ENCODE assay signal across 18 mouse cellular contexts in genomic region chr2:149998373-149999108, GRCm38 (mm10).
DNase-seq lines count a peak whose midpoint lies in the region; ATAC-seq and TF ChIP-seq lines count a peak whose summit lies in the region.
"Had no signal": no experiment of that assay in that cellular context is flagged by ENCODE, and none has a peak within 500 bp of the region (broad histone marks: within the 10 kb centered on the region; RNA-seq: fewer than 3 reads in every experiment).

No protein-coding gene starts in this region.

- 76% methylated on average over 4 of the region's 4 CpGs for WGBS in forebrain, embryonic 10.5 days
- WGBS in forebrain, postnatal 0 days = 58% methylated on average over 4 of the region's 4 CpGs
- 79% methylated on average over 4 of the region's 4 CpGs for WGBS in kidney, postnatal 0 days
- WGBS in limb, embryonic 12.5 days = 49% methylated on average over 4 of the region's 4 CpGs

- ATAC-seq in forebrain, postnatal 0 days = no peak
- ATAC-seq in kidney, postnatal 0 days (replicated peaks; ENCODE audit: low FRiP score, low read depth) = no peak
- ATAC-seq in limb, embryonic 12.5 days (ENCODE audit: insufficient number of reproducible peaks, insufficient read depth, low FRiP score, low TSS enrichment, low read depth) = peak; percentile 69
- ATAC-seq in erythroid progenitor cell, adult 5-6 weeks (replicated peaks; ENCODE audit: low FRiP score, poor library complexity, severe bottlenecking) = no peak

- H3K9me3 ChIP-seq in forebrain, embryonic 10.5 days = no peaks in the 10 kb centered on the region
- no peaks in the 10 kb centered on the region for H3K9me3 ChIP-seq in forebrain, postnatal 0 days (ENCODE audit: low read length)
- H3K9me3 ChIP-seq in kidney, postnatal 0 days (replicated peaks; ENCODE audit: low read length) = no peaks in the 10 kb centered on the region
- H3K9me3 ChIP-seq in limb, embryonic 12.5 days = no peaks in the 10 kb centered on the region
- H3K9me3 ChIP-seq: embryonic facial prominence, embryonic 15.5 days; heart, embryonic 15.5 days; hindbrain, embryonic 10.5 days had no signal

- DNase-seq in forebrain, embryonic 10.5 days (ENCODE audit: extremely low spot score, low spot score) = no peak
- no peak for DNase-seq in forebrain, postnatal 0 days
- no peak for DNase-seq in kidney, postnatal 0 days (ENCODE audit: low spot score)
- no peak for DNase-seq in kidney, postnatal 4 days
- peak; percentile 45 for DNase-seq in Muller cell, postnatal 12 days (ENCODE audit: inconsistent ontology term)
- no peak for DNase-seq in ovary, postnatal 14 days (ENCODE audit: low spot score)
- DNase-seq: adrenal gland, postnatal 10 days; kidney, adult 11 months; liver; midbrain, embryonic 14.5 days; thymus, postnatal 4 days had no signal

- H3K4me2 ChIP-seq in forebrain, postnatal 0 days (ENCODE audit: low read depth) = no peak overlapping the region
- no peak overlapping the region for H3K4me2 ChIP-seq in kidney, postnatal 0 days (ENCODE audit: low read length)
- H3K4me2 ChIP-seq in limb, embryonic 12.5 days = peak overlapping the region; percentile 15; the same call in 1 of the 2 replicates
- H3K4me2 ChIP-seq: embryonic facial prominence, embryonic 15.5 days; heart, embryonic 15.5 days had no signal

- TF ChIP-seq CTCF in forebrain, postnatal 0 days (IDR thresholded peaks at IDR 0.05; ENCODE audit: low read depth) = no peak; the same call in 1 of the 2 replicates
- TF ChIP-seq CTCF in kidney, postnatal 0 days (IDR thresholded peaks at IDR 0.05; ENCODE audit: low read depth) = 0 out of 2 replicates have a peak, but pooled peaks have one; percentile 19

- H3K4me1 ChIP-seq in forebrain, embryonic 10.5 days = peaks cover 14% of the 10 kb centered on the region
- H3K4me1 ChIP-seq in forebrain, postnatal 0 days (ENCODE audit: insufficient read depth) = no peaks in the 10 kb centered on the region
- no peaks in the 10 kb centered on the region for H3K4me1 ChIP-seq in kidney, postnatal 0 days (replicated peaks; ENCODE audit: insufficient read depth, low read length)
- H3K4me1 ChIP-seq in limb, embryonic 12.5 days (replicated peaks) = peaks cover 27% of the 10 kb centered on the region
- H3K4me1 ChIP-seq: heart, embryonic 15.5 days; hindbrain, embryonic 10.5 days had no signal

- H3K27ac ChIP-seq in forebrain, embryonic 10.5 days = 0 out of 2 replicates have a peak overlapping the region, but pooled peaks have one; percentile 5
- H3K27ac ChIP-seq in forebrain, postnatal 0 days (ENCODE audit: low read depth, low read length) = no peak overlapping the region
- H3K27ac ChIP-seq in kidney, postnatal 0 days = no peak overlapping the region
- peak overlapping the region; percentile 89 for H3K27ac ChIP-seq in limb, embryonic 12.5 days
- H3K27ac ChIP-seq: embryonic facial prominence, embryonic 15.5 days; heart, embryonic 15.5 days; hindbrain, embryonic 10.5 days; macrophage had no signal

- no peaks in the 10 kb centered on the region for H3K27me3 ChIP-seq in forebrain, embryonic 10.5 days (ENCODE audit: poor library complexity, severe bottlenecking)
- no peaks in the 10 kb centered on the region for H3K27me3 ChIP-seq in forebrain, postnatal 0 days (ENCODE audit: insufficient read depth, low read length)
- no peaks in the 10 kb centered on the region for H3K27me3 ChIP-seq in kidney, postnatal 0 days (ENCODE audit: insufficient read depth, low read length)
- H3K27me3 ChIP-seq in limb, embryonic 12.5 days = no peaks in the 10 kb centered on the region
- H3K27me3 ChIP-seq: embryonic facial prominence, embryonic 15.5 days; heart, embryonic 15.5 days had no signal

- no peak overlapping the region for H3K9ac ChIP-seq in forebrain, postnatal 0 days
- no peak overlapping the region for H3K9ac ChIP-seq in kidney, postnatal 0 days (ENCODE audit: low read depth, low read length)
- H3K9ac ChIP-seq in limb, embryonic 12.5 days (replicated peaks) = no peak overlapping the region
- H3K9ac ChIP-seq: embryonic facial prominence, embryonic 15.5 days; heart, embryonic 15.5 days had no signal

- H3K36me3 ChIP-seq in forebrain, embryonic 10.5 days (replicated peaks) = no peaks in the 10 kb centered on the region
- no peaks in the 10 kb centered on the region for H3K36me3 ChIP-seq in forebrain, postnatal 0 days (ENCODE audit: insufficient read depth)
- H3K36me3 ChIP-seq in kidney, postnatal 0 days (ENCODE audit: insufficient read depth, low read length) = no peaks in the 10 kb centered on the region
- H3K36me3 ChIP-seq in limb, embryonic 12.5 days = no peaks in the 10 kb centered on the region
- H3K36me3 ChIP-seq: embryonic facial prominence, embryonic 15.5 days; G1E; heart, embryonic 15.5 days; hindbrain, embryonic 10.5 days had no signal

- H3K4me3 ChIP-seq in forebrain, embryonic 10.5 days = no peak overlapping the region
- H3K4me3 ChIP-seq in forebrain, postnatal 0 days (ENCODE audit: low read depth, low read length) = no peak overlapping the region
- no peak overlapping the region for H3K4me3 ChIP-seq in kidney, postnatal 0 days (replicated peaks; ENCODE audit: low read depth, low read length)
- no peak overlapping the region for H3K4me3 ChIP-seq in limb, embryonic 12.5 days (replicated peaks)
- H3K4me3 ChIP-seq: embryonic facial prominence, embryonic 15.5 days; heart, embryonic 15.5 days; hindbrain, embryonic 10.5 days had no signal

Comparison
In these comparisons a context has a peak if more than half of its experiments do, and no peak if none do; other contexts are left out.
1. H3K27ac ChIP-seq: peak in forebrain, embryonic 10.5 days (single experiment) and limb, embryonic 12.5 days (single experiment); none in forebrain, postnatal 0 days (single experiment) and kidney, postnatal 0 days (single experiment).